Mouse (Mus musculus): ENCODE results near the gene Emx2. TPM values are rescaled to one million over a fixed set of nuclear protein-coding genes. Genes with fewer than 3 reads are reported as not detected.

The Emx2 gene
- polyA plus RNA-seq, 1 experiment from 2014 or later: 2.8 TPM

GRCm38 (mm10) chr19:59454196-59454595 lies 4.0 kb upstream of the Emx2 start:
- Histone ChIP-seq H3K27ac (no peak overlapping the region), H3K4me2 (replicated peaks) (no peak overlapping the region), H3K9ac (no peak overlapping the region), H3K4me3 (no peak overlapping the region), H3K36me3 (no peaks in the 10 kb centered on the region), H3K27me3 (peaks cover 96% of the 10 kb centered on the region), H3K9me3 (replicated peaks) (no peaks in the 10 kb centered on the region), H3K4me1 (peaks cover 18% of the 10 kb centered on the region)
- WGBS: under 1% methylated on average over 18 of the region's 18 CpGs
- peak; percentile 84 for ATAC-seq (ENCODE audit: low FRiP score)

- Histone ChIP-seq H3K4me3 (no peak overlapping the region), H3K9ac (no peak overlapping the region), H3K36me3 (no peaks in the 10 kb centered on the region), H3K4me1 (peaks cover 21% of the 10 kb centered on the region), H3K4me2 (replicated peaks) (no peak overlapping the region), H3K27ac (no peak overlapping the region), H3K27me3 (peaks cover 93% of the 10 kb centered on the region), H3K9me3 (replicated peaks) (no peaks in the 10 kb centered on the region)
- 3% methylated on average over 7 of the region's 7 CpGs for WGBS
- no peak for ATAC-seq (ENCODE audit: low FRiP score)
Measured at GRCm38 (mm10) chr19:59455671-59456070, 2.5 kb upstream of the Emx2 start.

GRCm38 (mm10) chr19:59457011-59457945 lies 894 bp upstream of the Emx2 start:
- no peak overlapping the region for H3K27ac ChIP-seq
- peaks cover 89% of the 10 kb centered on the region for H3K27me3 ChIP-seq
- H3K36me3 ChIP-seq: no peaks in the 10 kb centered on the region
- WGBS: 3% methylated on average over 23 of the region's 23 CpGs
- H3K4me2 ChIP-seq (replicated peaks): peak overlapping the region; percentile 52
- H3K4me3 ChIP-seq: peak overlapping the region; percentile 35
- H3K4me1 ChIP-seq: peaks cover 15% of the 10 kb centered on the region
- no peak for ATAC-seq (ENCODE audit: low FRiP score)
- H3K9me3 ChIP-seq (replicated peaks): no peaks in the 10 kb centered on the region
- H3K9ac ChIP-seq: 0 out of 2 replicates have a peak overlapping the region, but pooled peaks have one; percentile 18

GRCm38 (mm10) chr19:59458743-59459135 lies 567 bp downstream of the Emx2 start:
- 0 out of 2 replicates have a peak overlapping the region, but pooled peaks have one; percentile 48 for H3K27ac ChIP-seq
- no peak for ATAC-seq (ENCODE audit: low FRiP score)

GRCm38 (mm10) chr19:59459158-59459781 lies 1.1 kb downstream of the Emx2 start:
- WGBS: under 1% methylated on average over 73 of the region's 75 CpGs
- peak overlapping the region; percentile 35 for H3K4me3 ChIP-seq
- H3K4me1 ChIP-seq: peaks cover 15% of the 10 kb centered on the region
- H3K36me3 ChIP-seq: no peaks in the 10 kb centered on the region
- peak overlapping the region; percentile 48 for H3K27ac ChIP-seq
- peak; percentile 38 for ATAC-seq (ENCODE audit: low FRiP score)
- peak overlapping the region; percentile 52 for H3K4me2 ChIP-seq (replicated peaks)
- H3K27me3 ChIP-seq: peaks cover 89% of the 10 kb centered on the region
- H3K9ac ChIP-seq: peak overlapping the region; percentile 41
- no peaks in the 10 kb centered on the region for H3K9me3 ChIP-seq (replicated peaks)

More at GRCm38 (mm10) chr19:59458743-59459135, 567 bp downstream of the Emx2 start:
- no peaks in the 10 kb centered on the region for H3K9me3 ChIP-seq (replicated peaks)
- peak overlapping the region; percentile 35 for H3K4me3 ChIP-seq
- peaks cover 15% of the 10 kb centered on the region for H3K4me1 ChIP-seq
- WGBS: under 1% methylated on average over 15 of the region's 15 CpGs
- peak overlapping the region; percentile 52 for H3K4me2 ChIP-seq (replicated peaks)
- H3K36me3 ChIP-seq: no peaks in the 10 kb centered on the region
- H3K9ac ChIP-seq: peak overlapping the region; percentile 41; the same call in 1 of the 2 replicates
- H3K27me3 ChIP-seq: peaks cover 89% of the 10 kb centered on the region

- H3K4me1 ChIP-seq: peaks cover 15% of the 10 kb centered on the region
Measured at GRCm38 (mm10) chr19:59459811-59460241, 1.7 kb downstream of the Emx2 start.

GRCm38 (mm10) chr19:59460328-59461115 lies 2.4 kb downstream of the Emx2 start:
- Histone ChIP-seq H3K9me3 (replicated peaks) (no peaks in the 10 kb centered on the region), H3K27ac (no peak overlapping the region), H3K4me3 (peak overlapping the region; percentile 35; the same call in 1 of the 2 replicates), H3K36me3 (no peaks in the 10 kb centered on the region), H3K9ac (no peak overlapping the region), H3K4me1 (peaks cover 15% of the 10 kb centered on the region), H3K27me3 (peaks cover 88% of the 10 kb centered on the region), H3K4me2 (replicated peaks) (no peak overlapping the region)
- ATAC-seq (ENCODE audit: low FRiP score): no peak
- WGBS: under 1% methylated on average over 34 of the region's 34 CpGs

More at GRCm38 (mm10) chr19:59459811-59460241, 1.7 kb downstream of the Emx2 start:
- Histone ChIP-seq H3K9me3 (replicated peaks) (no peaks in the 10 kb centered on the region), H3K27ac (peak overlapping the region; percentile 48), H3K4me3 (peak overlapping the region; percentile 35), H3K9ac (peak overlapping the region; percentile 41), H3K4me2 (replicated peaks) (peak overlapping the region; percentile 52), H3K36me3 (no peaks in the 10 kb centered on the region), H3K27me3 (peaks cover 89% of the 10 kb centered on the region)
- no peak for ATAC-seq (ENCODE audit: low FRiP score)
- WGBS: 0% methylated on average over 19 of the region's 19 CpGs

GRCm38 (mm10) chr19:59461481-59462421 lies 3.6 kb downstream of the Emx2 start:
- Histone ChIP-seq H3K4me3 (peak overlapping the region; percentile 17), H3K27ac (no peak overlapping the region), H3K9me3 (replicated peaks) (no peaks in the 10 kb centered on the region), H3K36me3 (no peaks in the 10 kb centered on the region), H3K27me3 (peaks cover 87% of the 10 kb centered on the region), H3K9ac (peak overlapping the region; percentile 38; the same call in 1 of the 2 replicates), H3K4me1 (peaks cover 15% of the 10 kb centered on the region), H3K4me2 (replicated peaks) (0 out of 2 replicates have a peak overlapping the region, but pooled peaks have one; percentile 13)
- no peak for ATAC-seq (ENCODE audit: low FRiP score)
- WGBS: 1% methylated on average over 36 of the region's 36 CpGs

- Histone ChIP-seq H3K27ac (no peak overlapping the region), H3K4me3 (no peak overlapping the region; the same call in 1 of the 2 replicates), H3K36me3 (no peaks in the 10 kb centered on the region), H3K4me2 (replicated peaks) (0 out of 2 replicates have a peak overlapping the region, but pooled peaks have one; percentile 0), H3K4me1 (peaks cover 23% of the 10 kb centered on the region), H3K9me3 (replicated peaks) (no peaks in the 10 kb centered on the region), H3K27me3 (peaks cover 88% of the 10 kb centered on the region), H3K9ac (no peak overlapping the region)
- WGBS: 4% methylated on average over 19 of the region's 19 CpGs
- no peak for ATAC-seq (ENCODE audit: low FRiP score)
Measured at GRCm38 (mm10) chr19:59462459-59463292, 4.5 kb downstream of the Emx2 start.

GRCm38 (mm10) chr19:59463842-59464443 lies 5.8 kb downstream of the Emx2 start:
- Histone ChIP-seq H3K27me3 (peaks cover 88% of the 10 kb centered on the region), H3K27ac (no peak overlapping the region), H3K4me3 (no peak overlapping the region), H3K9ac (no peak overlapping the region), H3K4me2 (replicated peaks) (no peak overlapping the region), H3K36me3 (no peaks in the 10 kb centered on the region), H3K4me1 (peaks cover 19% of the 10 kb centered on the region), H3K9me3 (replicated peaks) (no peaks in the 10 kb centered on the region)
- no peak for ATAC-seq (ENCODE audit: low FRiP score)
- WGBS: 3% methylated on average over 19 of the region's 19 CpGs

Measured in hindbrain, embryonic 12.5 days (tissue).